Mouse (Mus musculus) heart, embryonic 15.5 days (tissue): ENCODE measurements at regions not wholly inside any gene's neighbourhood (a gene's known extent, or its start where the extent isn't known, plus 50 kb on each side); places are given as distances from the start of the nearest gene placed in this dataset.

ENCODE experiments used
- ATAC-seq: fragments of 200-750 bp; cut with Nextera tagmentation; replicated peaks from 2 replicates; pipeline ENCODE4 v1.8.0; 2017; ENCODE audit warnings: low read depth, moderate TSS enrichment; ENCODE audit not compliant: insufficient number of reproducible peaks, insufficient read depth, low FRiP score
- H3K27ac ChIP-seq: fragments of 300-500 bp; sonication (generic); 2 replicates; pipeline ENCODE4 v1.5.1; 2015; ENCODE audit warnings: mild to moderate bottlenecking, inconsistent platforms
- H3K27me3 ChIP-seq: fragments of 300-500 bp; sonication (generic); 2 replicates; pipeline ENCODE4 v1.6.1; 2015; ENCODE audit warnings: inconsistent platforms
- H3K36me3 ChIP-seq: fragments of 300-500 bp; sonication (generic); 2 replicates; pipeline ENCODE4 v1.6.1; 2015; ENCODE audit warnings: mild to moderate bottlenecking, inconsistent platforms
- H3K4me1 ChIP-seq: fragments of 300-500 bp; sonication (generic); replicated peaks from 2 replicates; pipeline ENCODE4 v1.6.1; 2015; ENCODE audit warnings: inconsistent platforms
- H3K4me2 ChIP-seq: fragments of 300-500 bp; sonication (generic); 2 replicates; pipeline ENCODE4 v1.6.1; 2015; ENCODE audit warnings: inconsistent platforms, mild to moderate bottlenecking, moderate library complexity
- H3K4me3 ChIP-seq: fragments of 300-500 bp; sonication (generic); 2 replicates; pipeline ENCODE4 v1.5.1; 2015; ENCODE audit warnings: mild to moderate bottlenecking, inconsistent platforms
- H3K9ac ChIP-seq: fragments of 300-500 bp; sonication (generic); 2 replicates; pipeline ENCODE4 v1.6.1; 2015; ENCODE audit warnings: mild to moderate bottlenecking, inconsistent platforms
- H3K9me3 ChIP-seq: fragments of 300-500 bp; sonication (generic); replicated peaks from 2 replicates; pipeline ENCODE4 v1.6.1; 2016; ENCODE audit warnings: inconsistent platforms
- WGBS: fragments of 180-500 bp; shearing (Covaris S2); methylation state at CpG from one replicate; pipeline ENCODE4 v1.1.7; 2015; ENCODE audit warnings: mixed read lengths; 5-methylcytosine and 5-hydroxymethylcytosine counted together

DNA sequence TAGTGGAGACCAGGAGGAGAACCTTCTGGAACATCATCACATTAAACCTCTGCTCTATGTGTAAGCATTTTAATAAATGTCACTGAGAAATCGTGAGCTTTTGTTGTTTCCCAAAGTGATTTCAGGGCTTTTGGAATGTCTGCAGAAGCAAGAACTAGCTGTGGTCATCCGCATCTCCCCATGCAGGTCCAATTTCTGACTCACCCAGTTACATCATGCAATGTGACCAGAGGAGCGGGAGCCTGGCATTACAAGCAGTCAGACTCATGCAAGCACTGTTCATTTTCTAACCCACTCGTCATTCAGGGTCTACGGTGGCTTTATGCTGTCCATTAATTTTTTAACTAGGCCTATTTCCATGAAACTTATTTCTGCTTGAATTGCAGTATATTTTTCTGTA lies 151.2 kb upstream of the Supt20 start:
- Histone ChIP-seq H3K36me3 (no peaks in the 10 kb centered on the region), H3K9ac (no peak overlapping the region), H3K27me3 (no peaks in the 10 kb centered on the region), H3K4me1 (no peaks in the 10 kb centered on the region), H3K4me3 (no peak overlapping the region), H3K27ac (no peak overlapping the region), H3K4me2 (no peak overlapping the region), H3K9me3 (no peaks in the 10 kb centered on the region)
- ATAC-seq: no peak
- WGBS: 73% methylated on average over 5 of the region's 5 CpGs

GRCm38 (mm10) chr3:54545393-54545792 lies 147.2 kb upstream of the Supt20 start:
- Histone ChIP-seq H3K9me3 (no peaks in the 10 kb centered on the region), H3K36me3 (no peaks in the 10 kb centered on the region), H3K27ac (no peak overlapping the region), H3K4me1 (no peaks in the 10 kb centered on the region), H3K9ac (no peak overlapping the region), H3K4me3 (no peak overlapping the region), H3K4me2 (no peak overlapping the region), H3K27me3 (no peaks in the 10 kb centered on the region)
- no peak for ATAC-seq

- H3K9ac ChIP-seq: no peak overlapping the region
- peak; percentile 84 for ATAC-seq
- peak overlapping the region; percentile 63 for H3K27ac ChIP-seq
- H3K4me1 ChIP-seq: no peaks in the 10 kb centered on the region
- no peaks in the 10 kb centered on the region for H3K36me3 ChIP-seq
- H3K4me3 ChIP-seq: no peak overlapping the region
- no peak overlapping the region for H3K4me2 ChIP-seq
- 49% methylated on average over 9 of the region's 9 CpGs for WGBS
- no peaks in the 10 kb centered on the region for H3K27me3 ChIP-seq
- 0 out of 2 replicates have a peak, but pooled peaks cover 6% of the 10 kb centered on the region for H3K9me3 ChIP-seq
Measured at GRCm38 (mm10) chr3:54551908-54552307, 140.7 kb upstream of the Supt20 start.

GRCm38 (mm10) chr3:54555954-54556353 lies 136.7 kb upstream of the Supt20 start:
- 84% methylated on average over 2 of the region's 2 CpGs for WGBS
- peaks cover 6% of the 10 kb centered on the region for H3K4me1 ChIP-seq

DNA sequence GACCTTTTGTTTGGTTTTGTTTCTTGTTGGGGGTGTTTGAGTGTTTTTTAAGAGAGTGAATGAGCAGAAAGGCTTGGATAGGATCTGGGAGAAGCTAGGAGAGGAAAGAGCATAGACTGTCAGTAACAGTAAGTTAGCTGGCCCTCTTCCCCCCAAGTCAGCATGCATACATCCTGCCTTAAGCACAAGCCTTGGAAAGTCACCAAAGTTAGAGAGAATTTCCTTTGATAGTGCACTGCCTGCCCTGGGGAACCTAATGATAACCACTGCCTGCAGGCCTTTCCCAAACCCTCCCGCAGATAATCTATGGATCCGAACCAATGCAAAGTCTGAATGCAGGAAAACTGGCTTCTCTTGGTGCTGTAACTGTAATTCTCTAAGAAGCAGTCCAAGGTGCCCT lies 133.6 kb upstream of the Supt20 start:
- Histone ChIP-seq H3K4me1 (peaks cover 6% of the 10 kb centered on the region), H3K4me2 (no peak overlapping the region), H3K4me3 (no peak overlapping the region), H3K9me3 (0 out of 2 replicates have a peak, but pooled peaks cover 3% of the 10 kb centered on the region), H3K36me3 (no peaks in the 10 kb centered on the region), H3K27me3 (no peaks in the 10 kb centered on the region), H3K27ac (peak overlapping the region; percentile 88), H3K9ac (no peak overlapping the region)
- WGBS: 41% methylated on average over 2 of the region's 2 CpGs
- peak; percentile 68 for ATAC-seq

More at GRCm38 (mm10) chr3:54555954-54556353, 136.7 kb upstream of the Supt20 start:
- Histone ChIP-seq H3K27ac (no peak overlapping the region), H3K27me3 (no peaks in the 10 kb centered on the region), H3K9ac (no peak overlapping the region), H3K36me3 (no peaks in the 10 kb centered on the region), H3K4me3 (no peak overlapping the region), H3K4me2 (no peak overlapping the region), H3K9me3 (0 out of 2 replicates have a peak, but pooled peaks cover 6% of the 10 kb centered on the region)
- ATAC-seq: no peak

DNA sequence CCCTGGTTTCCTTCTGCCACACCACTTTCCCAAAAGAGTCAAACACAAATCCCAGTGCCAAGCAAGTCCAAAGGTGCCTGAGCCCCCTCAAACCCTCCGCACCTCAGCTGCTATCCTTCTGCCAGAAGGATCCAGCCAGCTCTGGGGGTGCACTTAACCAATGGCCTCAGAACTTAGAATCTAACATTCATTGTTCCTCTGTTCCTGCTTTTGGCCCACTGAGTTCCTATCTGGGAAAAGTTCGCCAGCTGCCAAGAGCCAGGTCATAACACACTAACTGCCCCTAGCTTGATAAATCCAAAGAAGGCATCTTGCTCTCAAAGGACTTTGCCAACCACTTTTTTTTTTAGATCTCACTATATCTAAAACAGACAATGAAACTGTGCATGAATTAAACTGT lies 133.1 kb upstream of the Supt20 start:
- Histone ChIP-seq H3K4me2 (no peak overlapping the region), H3K9me3 (no peaks in the 10 kb centered on the region), H3K4me3 (no peak overlapping the region), H3K27ac (peak overlapping the region; percentile 88), H3K4me1 (peaks cover 6% of the 10 kb centered on the region), H3K36me3 (no peaks in the 10 kb centered on the region), H3K9ac (no peak overlapping the region), H3K27me3 (no peaks in the 10 kb centered on the region)
- WGBS: 64% methylated on average over 2 of the region's 2 CpGs
- ATAC-seq: no peak

DNA sequence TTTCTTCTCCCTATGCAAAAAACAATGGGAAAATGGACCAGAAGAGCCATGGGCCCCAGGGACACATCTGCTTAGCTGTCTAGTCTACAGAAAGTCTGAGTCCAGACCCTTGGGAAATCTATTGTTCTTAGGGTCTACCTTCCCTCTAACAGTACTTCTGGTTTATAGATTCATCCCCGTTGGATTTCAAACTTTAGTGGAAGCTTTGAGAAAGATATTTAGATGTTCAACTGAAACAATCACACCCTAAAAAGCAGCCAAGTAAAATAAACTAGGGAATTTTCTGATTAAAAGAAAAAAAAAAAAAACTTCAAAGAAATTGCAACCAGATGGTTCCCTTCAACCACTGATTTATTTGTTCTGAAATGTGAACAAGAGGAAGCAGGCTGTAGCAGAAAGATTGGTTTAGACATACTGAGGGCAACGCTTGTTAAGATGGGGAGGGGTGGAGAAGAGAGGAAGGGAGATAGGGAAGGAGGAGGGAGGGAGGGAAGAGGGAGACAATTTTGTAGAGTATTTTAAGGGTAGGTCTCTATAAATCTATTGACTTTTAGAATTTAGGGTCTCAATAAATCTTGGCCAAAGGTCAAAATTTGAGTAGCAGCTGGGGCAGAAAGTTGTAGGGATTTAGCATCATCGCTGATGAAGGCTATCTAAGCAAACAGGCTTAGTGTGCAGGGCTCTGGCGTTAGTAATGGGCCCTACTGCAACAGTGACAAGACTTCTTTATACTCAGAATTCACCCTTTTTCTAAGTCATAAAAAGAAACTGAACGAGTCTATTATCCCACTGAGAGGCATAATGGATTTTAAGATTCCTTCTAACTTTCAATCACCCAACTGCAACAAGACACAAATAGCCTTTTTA lies 132.3 kb upstream of the Supt20 start:
- H3K27ac ChIP-seq: peak overlapping the region; percentile 88
- ATAC-seq: no peak
- WGBS: 42% methylated on average over 5 of the region's 5 CpGs

DNA sequence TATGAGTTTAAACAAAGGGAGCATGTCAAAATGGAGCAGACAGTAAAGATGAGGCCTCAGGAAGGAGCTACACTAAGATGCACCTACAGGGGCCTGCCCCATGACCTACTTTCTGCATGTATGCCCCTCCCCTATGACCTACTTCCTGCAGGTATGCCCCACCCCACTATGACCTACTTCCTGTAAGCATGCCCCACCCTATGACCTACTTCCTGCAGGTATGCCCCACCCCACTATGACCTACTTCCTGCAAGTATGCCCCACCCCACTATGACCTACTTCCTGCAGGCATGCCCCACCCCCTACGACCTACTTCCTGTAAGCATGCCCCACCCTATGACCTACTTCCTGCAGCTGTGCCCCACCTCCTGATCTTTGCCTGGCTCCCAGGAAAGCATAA lies 125.3 kb upstream of the Supt20 start:
- H3K9ac ChIP-seq: no peak overlapping the region
- no peaks in the 10 kb centered on the region for H3K27me3 ChIP-seq
- H3K9me3 ChIP-seq: 0 out of 2 replicates have a peak, but pooled peaks cover 3% of the 10 kb centered on the region
- WGBS: 61% methylated on average over 1 of the region's 1 CpGs
- no peaks in the 10 kb centered on the region for H3K4me1 ChIP-seq
- H3K4me3 ChIP-seq: no peak overlapping the region
- ATAC-seq: no peak
- no peaks in the 10 kb centered on the region for H3K36me3 ChIP-seq
- peak overlapping the region; percentile 28; the same call in 1 of the 2 replicates for H3K27ac ChIP-seq
- H3K4me2 ChIP-seq: no peak overlapping the region

More for the DNA sequence above, 132.3 kb upstream of the Supt20 start:
- Histone ChIP-seq H3K9ac (no peak overlapping the region), H3K27me3 (no peaks in the 10 kb centered on the region), H3K4me2 (no peak overlapping the region), H3K36me3 (no peaks in the 10 kb centered on the region), H3K4me3 (no peak overlapping the region), H3K9me3 (no peaks in the 10 kb centered on the region), H3K4me1 (peaks cover 6% of the 10 kb centered on the region)

DNA sequence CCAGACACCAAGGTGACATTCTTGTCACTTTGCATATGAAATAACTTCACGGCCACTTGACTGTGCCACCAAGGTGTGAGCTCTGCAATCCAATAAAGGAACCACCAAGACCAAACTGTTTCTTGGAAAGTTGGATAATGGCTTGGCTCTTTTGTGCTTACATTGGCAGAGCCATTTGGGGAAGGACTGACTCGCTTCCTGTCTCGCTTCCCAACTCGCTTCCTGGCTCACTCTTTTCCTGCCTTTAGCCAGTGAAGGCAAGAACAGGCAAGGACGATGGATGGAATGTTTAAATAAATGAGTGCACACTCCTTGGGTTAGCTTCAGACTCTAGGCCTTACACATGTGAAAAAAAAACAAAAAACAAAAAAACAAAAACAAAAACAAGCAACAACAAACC lies 124.5 kb upstream of the Supt20 start:
- H3K27ac ChIP-seq: peak overlapping the region; percentile 39; the same call in 1 of the 2 replicates
- WGBS: 66% methylated on average over 5 of the region's 5 CpGs
- H3K4me3 ChIP-seq: no peak overlapping the region
- no peaks in the 10 kb centered on the region for H3K4me1 ChIP-seq
- no peak for ATAC-seq
- H3K36me3 ChIP-seq: no peaks in the 10 kb centered on the region
- H3K9ac ChIP-seq: no peak overlapping the region
- no peak overlapping the region for H3K4me2 ChIP-seq
- H3K27me3 ChIP-seq: no peaks in the 10 kb centered on the region
- H3K9me3 ChIP-seq: 0 out of 2 replicates have a peak, but pooled peaks cover 3% of the 10 kb centered on the region

DNA sequence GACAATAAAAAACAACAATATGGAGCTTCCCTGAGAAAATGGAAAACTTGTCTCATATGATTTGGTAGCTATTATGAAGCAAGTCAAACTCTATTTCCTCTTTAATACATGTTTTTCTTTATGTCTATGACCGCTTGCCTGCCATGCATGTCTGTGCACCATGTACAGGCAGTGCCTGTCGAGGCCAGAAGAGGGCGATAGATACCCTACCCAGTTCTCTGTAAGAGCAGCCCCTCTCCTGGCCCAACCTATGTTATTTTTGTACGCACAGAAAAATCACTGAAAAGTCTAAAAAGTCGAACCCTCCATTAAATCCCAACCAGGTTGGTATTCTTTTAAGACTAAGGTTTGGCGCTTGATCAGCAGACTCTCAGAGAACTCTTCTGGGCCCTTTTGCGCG lies 122.1 kb upstream of the Supt20 start:
- ATAC-seq: no peak
- Histone ChIP-seq H3K9me3 (0 out of 2 replicates have a peak, but pooled peaks cover 3% of the 10 kb centered on the region), H3K9ac (no peak overlapping the region), H3K27ac (no peak overlapping the region), H3K27me3 (no peaks in the 10 kb centered on the region), H3K4me3 (no peak overlapping the region), H3K4me1 (no peaks in the 10 kb centered on the region), H3K4me2 (no peak overlapping the region), H3K36me3 (no peaks in the 10 kb centered on the region)
- 76% methylated on average over 8 of the region's 8 CpGs for WGBS

DNA sequence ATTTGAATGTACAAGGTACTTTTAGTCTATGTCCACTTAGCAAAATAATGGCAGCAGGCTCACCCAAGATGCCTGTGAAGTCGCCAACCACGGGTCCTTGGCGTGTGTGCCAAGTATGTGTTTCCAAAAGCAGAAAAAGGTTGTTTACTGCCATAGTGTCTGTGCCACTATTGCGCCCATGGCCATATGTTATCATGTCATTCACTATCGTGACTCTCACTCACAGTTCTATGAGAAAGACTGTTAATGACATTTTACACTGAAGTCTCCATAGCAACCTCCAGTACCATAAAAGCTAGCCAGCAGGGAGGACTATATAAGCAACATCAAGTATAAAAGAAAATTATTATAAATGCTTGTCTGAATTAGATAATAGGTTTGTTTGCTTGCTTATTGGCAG lies 114.8 kb upstream of the Supt20 start:
- WGBS: 80% methylated on average over 5 of the region's 5 CpGs

DNA sequence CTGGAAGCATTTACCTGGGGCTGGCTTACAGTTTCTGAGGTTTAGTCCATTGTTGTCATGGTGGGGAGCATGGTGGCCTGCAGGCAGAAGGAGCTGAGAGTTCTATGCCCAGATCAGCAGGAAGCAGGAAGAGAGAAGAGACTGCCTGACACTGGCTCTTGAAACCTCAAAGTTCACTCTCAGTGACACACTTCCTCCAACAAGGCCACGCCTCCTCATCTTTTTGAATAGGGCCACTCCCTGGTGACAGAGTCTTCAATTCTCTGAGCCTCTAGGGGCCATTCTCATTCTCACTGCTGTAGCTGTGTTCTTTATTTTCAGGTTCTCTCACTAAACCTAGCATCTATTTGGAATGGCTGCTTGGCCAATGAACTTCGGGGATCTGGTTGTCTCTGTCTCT lies 113.2 kb upstream of the Supt20 start:
- Histone ChIP-seq H3K4me3 (no peak overlapping the region), H3K4me2 (no peak overlapping the region), H3K27me3 (no peaks in the 10 kb centered on the region), H3K27ac (no peak overlapping the region), H3K9ac (no peak overlapping the region), H3K9me3 (no peaks in the 10 kb centered on the region), H3K4me1 (no peaks in the 10 kb centered on the region), H3K36me3 (no peaks in the 10 kb centered on the region)
- ATAC-seq: no peak
- 85% methylated on average over 2 of the region's 2 CpGs for WGBS

More for the DNA sequence above, 114.8 kb upstream of the Supt20 start:
- H3K9ac ChIP-seq: no peak overlapping the region
- H3K4me3 ChIP-seq: no peak overlapping the region
- H3K36me3 ChIP-seq: no peaks in the 10 kb centered on the region
- H3K27me3 ChIP-seq: no peaks in the 10 kb centered on the region
- no peaks in the 10 kb centered on the region for H3K4me1 ChIP-seq
- no peaks in the 10 kb centered on the region for H3K9me3 ChIP-seq
- H3K27ac ChIP-seq: no peak overlapping the region
- H3K4me2 ChIP-seq: no peak overlapping the region
- no peak for ATAC-seq
